Mouse (Mus musculus): ENCODE data around the gene Lrrc27.

Gene Lrrc27

DNA sequence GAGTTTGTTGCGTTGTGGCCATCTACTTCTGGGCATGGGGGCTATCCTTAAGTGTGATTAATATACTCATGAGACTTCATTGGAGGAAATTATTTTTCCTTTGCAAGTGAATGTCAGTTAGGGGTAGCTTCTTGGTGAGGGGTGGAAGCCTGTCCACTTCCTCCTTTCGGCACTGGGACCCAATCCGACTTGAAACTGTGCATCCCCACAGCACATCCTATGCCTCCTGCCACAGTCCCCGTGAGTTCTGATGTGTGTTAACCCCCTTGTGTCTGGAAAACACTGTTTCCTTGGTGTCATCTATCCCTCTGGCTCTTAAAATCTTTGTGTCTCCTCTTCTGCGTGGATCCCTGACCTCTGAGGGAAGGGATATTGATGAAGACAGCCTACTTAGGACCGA lies 11.6 kb upstream of the Lrrc27 start:
- Histone ChIP-seq H3K27me3 (ENCODE audit: insufficient read depth, low read length) (peaks cover 7% of the 10 kb centered on the region; the same call in 1 of the 2 replicates), H3K36me3 (ENCODE audit: insufficient read depth, low read length) (no peaks in the 10 kb centered on the region), H3K4me3 (replicated peaks; ENCODE audit: low read length) (no peak overlapping the region), H3K9me3 (ENCODE audit: low read length) (no peaks in the 10 kb centered on the region), H3K4me1 (replicated peaks; ENCODE audit: low read depth, low read length) (no peaks in the 10 kb centered on the region)
- TF ChIP-seq POU5F1 (IDR thresholded peaks at IDR 0.05; ENCODE audit: borderline replicate concordance, low read length) (no peak), CTCF (conservative IDR thresholded peaks at IDR 0.05; ENCODE audit: low read length) (no peak), NANOG (IDR thresholded peaks at IDR 0.05; ENCODE audit: borderline replicate concordance, low read length) (no peak)

DNA sequence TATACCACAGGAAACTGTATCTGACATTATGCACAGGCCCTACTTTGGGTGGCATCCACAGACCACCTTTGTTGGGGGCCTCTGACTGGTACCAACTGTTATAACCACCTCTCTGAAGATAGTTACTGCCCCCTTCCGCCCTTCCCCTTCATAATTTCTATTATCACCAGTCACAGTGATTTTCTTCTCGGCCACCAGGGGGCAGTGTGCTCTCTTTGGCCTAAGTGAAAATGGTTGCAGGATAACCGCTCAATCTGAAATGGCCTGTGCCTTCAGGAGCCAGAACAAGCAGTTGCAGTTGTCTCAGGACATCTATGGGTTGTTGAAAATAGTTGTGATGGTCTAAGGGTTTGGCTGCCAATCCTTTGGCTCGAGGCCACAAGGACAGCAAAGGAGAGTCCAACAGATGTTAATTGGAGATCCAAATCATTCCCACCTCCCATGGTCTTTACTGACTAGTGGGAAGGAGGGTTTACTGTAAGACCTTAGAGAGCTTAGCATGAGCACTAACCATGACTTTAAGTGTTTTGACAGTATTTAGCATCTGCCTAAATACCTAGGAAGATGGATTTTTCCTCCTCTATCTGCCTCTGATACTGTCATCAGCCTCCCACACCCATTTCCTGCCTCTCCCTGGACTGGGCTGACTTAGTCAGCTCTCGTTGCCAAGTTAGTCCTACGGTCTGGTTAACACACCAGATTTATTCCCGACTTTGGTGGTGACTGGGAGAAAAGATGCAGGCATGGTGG lies 4.6 kb upstream of the Lrrc27 start:
- Histone ChIP-seq H3K36me3 (ENCODE audit: insufficient read depth, low read length) (no peaks in the 10 kb centered on the region), H3K9me3 (ENCODE audit: low read length) (no peaks in the 10 kb centered on the region), H3K4me1 (replicated peaks; ENCODE audit: low read depth, low read length) (peaks cover 15% of the 10 kb centered on the region), H3K4me3 (replicated peaks; ENCODE audit: low read length) (no peak overlapping the region), H3K27me3 (ENCODE audit: insufficient read depth, low read length) (peaks cover 2% of the 10 kb centered on the region; the same call in 1 of the 2 replicates)
- peak; percentile 75 for TF ChIP-seq CTCF (conservative IDR thresholded peaks at IDR 0.05; ENCODE audit: low read length)
- no peak for TF ChIP-seq POU5F1 (IDR thresholded peaks at IDR 0.05; ENCODE audit: borderline replicate concordance, low read length)

DNA sequence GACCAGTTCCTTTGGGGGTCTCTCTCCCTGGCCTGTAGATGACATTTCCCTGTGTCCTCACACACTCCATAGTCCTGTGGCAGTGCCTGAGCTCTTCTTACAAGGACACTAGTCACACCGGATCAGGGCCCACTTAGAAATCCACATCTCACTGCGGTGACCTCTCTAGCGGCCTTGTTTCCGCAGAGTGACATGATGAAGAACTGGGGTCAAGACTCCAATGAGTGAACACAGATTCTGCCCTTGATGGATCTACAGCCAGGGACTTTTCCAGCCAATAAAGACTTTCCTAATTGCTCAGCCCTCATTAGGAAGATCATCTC lies 4.1 kb upstream of the Lrrc27 start:
- no peak overlapping the region for H3K4me3 ChIP-seq (replicated peaks; ENCODE audit: low read length)
- TF ChIP-seq NANOG (IDR thresholded peaks at IDR 0.05; ENCODE audit: borderline replicate concordance, low read length), result no peak
- no peak for TF ChIP-seq CTCF (conservative IDR thresholded peaks at IDR 0.05; ENCODE audit: low read length)
- H3K27me3 ChIP-seq (ENCODE audit: insufficient read depth, low read length), result peaks cover 2% of the 10 kb centered on the region; the same call in 1 of the 2 replicates
- peaks cover 19% of the 10 kb centered on the region for H3K4me1 ChIP-seq (replicated peaks; ENCODE audit: low read depth, low read length)
- H3K9me3 ChIP-seq (ENCODE audit: low read length), result no peaks in the 10 kb centered on the region
- H3K36me3 ChIP-seq (ENCODE audit: insufficient read depth, low read length), result no peaks in the 10 kb centered on the region

DNA sequence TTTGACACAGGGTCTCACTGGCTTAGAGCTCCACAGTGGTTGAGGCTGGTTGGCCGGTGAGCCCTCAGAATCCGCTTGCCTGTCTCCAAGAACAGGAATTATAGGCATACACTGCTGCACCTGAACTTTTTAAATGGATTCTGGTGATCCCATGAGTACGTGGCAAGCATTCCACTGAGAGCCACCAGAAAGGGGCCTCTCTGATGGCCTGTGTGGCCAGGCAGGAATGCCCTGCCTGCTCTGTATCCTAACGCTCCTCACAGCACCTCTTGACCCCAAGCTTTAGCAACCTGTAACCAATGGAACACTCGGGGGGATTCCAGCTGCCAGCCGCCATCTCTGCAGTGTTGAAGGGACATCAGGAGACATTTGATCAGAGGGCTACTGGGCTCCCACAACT lies 1.0 kb upstream of the Lrrc27 start:
- no peaks in the 10 kb centered on the region for H3K9me3 ChIP-seq (ENCODE audit: low read length)
- peaks cover 2% of the 10 kb centered on the region; the same call in 1 of the 2 replicates for H3K27me3 ChIP-seq (ENCODE audit: insufficient read depth, low read length)
- no peak overlapping the region for H3K4me3 ChIP-seq (replicated peaks; ENCODE audit: low read length)
- H3K4me1 ChIP-seq (replicated peaks; ENCODE audit: low read depth, low read length), result peaks cover 28% of the 10 kb centered on the region
- TF ChIP-seq POU5F1 (IDR thresholded peaks at IDR 0.05; ENCODE audit: borderline replicate concordance, low read length) (no peak), NANOG (IDR thresholded peaks at IDR 0.05; ENCODE audit: borderline replicate concordance, low read length) (no peak), CTCF (conservative IDR thresholded peaks at IDR 0.05; ENCODE audit: low read length) (no peak)
- no peaks in the 10 kb centered on the region for H3K36me3 ChIP-seq (ENCODE audit: insufficient read depth, low read length)

DNA sequence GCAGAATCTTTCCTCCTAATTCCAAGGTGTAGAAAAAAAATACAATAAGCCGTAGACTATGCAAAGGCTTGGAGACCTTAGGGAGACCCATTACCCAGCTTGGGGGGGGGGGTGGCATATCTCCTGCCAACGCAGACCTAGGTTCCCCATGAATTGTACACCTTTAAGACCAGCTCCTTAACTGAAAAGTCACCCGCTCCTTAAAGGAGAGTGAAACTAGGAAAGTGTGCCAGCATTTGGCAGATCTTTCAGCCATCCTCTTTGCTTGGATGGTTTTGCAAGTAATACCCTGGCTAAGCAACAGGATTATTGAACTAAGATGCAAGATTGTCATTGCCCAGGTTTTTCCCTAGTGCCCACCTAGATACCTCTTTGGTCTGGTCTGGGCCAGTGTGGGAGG lies 963 bp downstream of the Lrrc27 start:
- H3K27me3 ChIP-seq (ENCODE audit: insufficient read depth, low read length), result no peaks in the 10 kb centered on the region
- TF ChIP-seq NANOG (IDR thresholded peaks at IDR 0.05; ENCODE audit: borderline replicate concordance, low read length) (no peak), POU5F1 (IDR thresholded peaks at IDR 0.05; ENCODE audit: borderline replicate concordance, low read length) (no peak), CTCF (conservative IDR thresholded peaks at IDR 0.05; ENCODE audit: low read length) (no peak)
- H3K4me3 ChIP-seq (replicated peaks; ENCODE audit: low read length), result peak overlapping the region; percentile 65
- no peaks in the 10 kb centered on the region for H3K9me3 ChIP-seq (ENCODE audit: low read length)
- H3K4me1 ChIP-seq (replicated peaks; ENCODE audit: low read depth, low read length), result peaks cover 21% of the 10 kb centered on the region
- H3K36me3 ChIP-seq (ENCODE audit: insufficient read depth, low read length), result no peaks in the 10 kb centered on the region

DNA sequence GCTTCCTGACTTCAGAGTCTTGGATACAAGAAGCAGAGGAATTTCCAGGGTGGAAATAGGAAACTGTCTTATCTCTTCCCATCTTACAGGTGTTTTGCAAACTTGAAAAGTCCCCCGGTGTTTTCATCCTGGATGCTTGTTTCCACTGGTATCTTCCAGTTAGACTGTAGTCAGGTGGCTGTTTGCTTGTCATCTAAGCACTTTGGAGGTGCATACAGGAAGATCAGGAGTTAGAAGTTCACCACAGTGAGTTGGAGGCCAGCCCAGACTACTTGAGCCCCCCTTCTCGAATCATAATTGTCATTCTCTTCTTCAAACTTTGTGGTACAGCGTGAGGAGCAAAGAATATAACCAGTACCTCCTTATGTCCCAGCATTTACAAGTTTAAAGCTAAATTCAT lies 1.4 kb downstream of the Lrrc27 start:
- Histone ChIP-seq H3K36me3 (ENCODE audit: insufficient read depth, low read length) (no peaks in the 10 kb centered on the region), H3K4me1 (replicated peaks; ENCODE audit: low read depth, low read length) (peaks cover 20% of the 10 kb centered on the region), H3K9me3 (ENCODE audit: low read length) (no peaks in the 10 kb centered on the region), H3K4me3 (replicated peaks; ENCODE audit: low read length) (no peak overlapping the region), H3K27me3 (ENCODE audit: insufficient read depth, low read length) (no peaks in the 10 kb centered on the region)
- no peak for TF ChIP-seq CTCF (conservative IDR thresholded peaks at IDR 0.05; ENCODE audit: low read length)
- no peak for TF ChIP-seq NANOG (IDR thresholded peaks at IDR 0.05; ENCODE audit: borderline replicate concordance, low read length)
- TF ChIP-seq POU5F1 (IDR thresholded peaks at IDR 0.05; ENCODE audit: borderline replicate concordance, low read length), result no peak

DNA sequence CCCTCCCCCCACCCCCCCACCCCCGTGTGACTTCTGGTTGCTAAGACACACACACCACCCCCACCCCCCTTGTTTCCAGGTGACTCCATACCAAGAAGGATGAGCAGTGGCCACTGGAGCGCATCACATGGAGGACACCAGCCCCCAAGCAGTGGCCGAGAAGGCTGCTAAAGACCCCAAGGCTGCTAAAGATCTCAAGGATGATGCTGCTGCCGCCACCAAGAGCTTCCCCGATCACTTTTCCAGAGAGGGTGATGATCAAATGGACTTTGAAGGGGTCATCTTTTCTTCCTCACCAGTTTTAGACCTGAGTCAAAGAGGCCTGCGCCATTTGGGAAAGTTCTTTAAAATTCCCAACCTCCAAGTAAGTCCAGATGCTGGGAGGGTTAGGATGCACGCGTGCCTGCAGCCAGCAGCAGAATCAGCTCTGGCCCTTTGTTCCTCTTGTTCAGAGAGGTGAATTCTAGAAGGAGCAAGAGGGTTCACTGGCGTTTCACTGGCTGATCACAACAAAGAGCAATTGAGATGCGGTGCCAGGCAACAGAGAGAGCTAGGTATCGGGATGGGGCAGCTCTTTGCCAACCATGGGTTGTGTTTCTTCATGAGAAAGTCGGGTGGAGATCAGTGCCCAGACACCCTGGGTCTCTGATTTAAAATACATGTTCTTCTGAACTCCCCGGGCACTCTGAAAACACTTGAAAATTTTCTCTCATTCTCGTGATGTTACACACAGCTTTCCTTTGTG lies 2.0 kb downstream of the Lrrc27 start:
- no peaks in the 10 kb centered on the region for H3K27me3 ChIP-seq (ENCODE audit: insufficient read depth, low read length)
- H3K9me3 ChIP-seq (ENCODE audit: low read length), result no peaks in the 10 kb centered on the region
- TF ChIP-seq NANOG (IDR thresholded peaks at IDR 0.05; ENCODE audit: borderline replicate concordance, low read length) (no peak), CTCF (conservative IDR thresholded peaks at IDR 0.05; ENCODE audit: low read length) (no peak), POU5F1 (IDR thresholded peaks at IDR 0.05; ENCODE audit: borderline replicate concordance, low read length) (no peak)
- no peak overlapping the region for H3K4me3 ChIP-seq (replicated peaks; ENCODE audit: low read length)
- H3K36me3 ChIP-seq (ENCODE audit: insufficient read depth, low read length), result no peaks in the 10 kb centered on the region
- peaks cover 20% of the 10 kb centered on the region for H3K4me1 ChIP-seq (replicated peaks; ENCODE audit: low read depth, low read length)

DNA sequence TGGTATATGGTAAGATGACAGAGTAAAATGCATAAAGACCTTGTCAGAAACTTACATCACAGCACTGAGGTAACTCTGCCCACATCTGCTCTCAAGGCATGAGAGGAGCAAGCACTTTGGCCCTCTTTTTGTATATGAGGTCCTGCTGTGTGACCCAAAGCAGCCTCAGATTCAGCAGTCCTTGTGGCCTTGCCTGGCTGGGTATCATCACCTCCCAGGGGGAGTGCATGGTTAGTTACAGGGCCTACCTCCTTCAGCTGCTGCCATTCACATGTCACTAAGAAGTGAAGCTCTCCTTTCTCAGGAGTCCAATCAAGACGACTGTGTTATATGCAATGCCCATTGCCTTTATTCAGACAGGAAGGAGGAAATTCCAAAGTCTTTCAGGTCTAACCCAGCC lies 2.7 kb downstream of the Lrrc27 start:
- TF ChIP-seq POU5F1 (IDR thresholded peaks at IDR 0.05; ENCODE audit: borderline replicate concordance, low read length) (no peak), NANOG (IDR thresholded peaks at IDR 0.05; ENCODE audit: borderline replicate concordance, low read length) (no peak), CTCF (conservative IDR thresholded peaks at IDR 0.05; ENCODE audit: low read length) (no peak)
- H3K4me1 ChIP-seq (replicated peaks; ENCODE audit: low read depth, low read length), result peaks cover 25% of the 10 kb centered on the region
- no peaks in the 10 kb centered on the region for H3K36me3 ChIP-seq (ENCODE audit: insufficient read depth, low read length)
- H3K4me3 ChIP-seq (replicated peaks; ENCODE audit: low read length), result no peak overlapping the region
- no peaks in the 10 kb centered on the region for H3K27me3 ChIP-seq (ENCODE audit: insufficient read depth, low read length)
- no peaks in the 10 kb centered on the region for H3K9me3 ChIP-seq (ENCODE audit: low read length)
